Mouse (Mus musculus): ENCODE measurements around the gene Zfp780b. TPM values are rescaled to one million over a fixed set of nuclear protein-coding genes. Genes with fewer than 3 reads are reported as not detected.

Zfp780b gene
- total RNA-seq (2012; rRNA removed) (9.7 and 10.6 TPM in 2 replicates), polyA plus RNA-seq (2012; ENCODE audit: insufficient read depth in 1 of 2, insufficient read length in 2 of 2, low read depth in 1 of 2, low replicate concordance in 2 of 2, missing spikeins in 1 of 2) (1 to 10 TPM in 1 of 2 experiments, not detected in 1; 4.5 TPM)

DNA sequence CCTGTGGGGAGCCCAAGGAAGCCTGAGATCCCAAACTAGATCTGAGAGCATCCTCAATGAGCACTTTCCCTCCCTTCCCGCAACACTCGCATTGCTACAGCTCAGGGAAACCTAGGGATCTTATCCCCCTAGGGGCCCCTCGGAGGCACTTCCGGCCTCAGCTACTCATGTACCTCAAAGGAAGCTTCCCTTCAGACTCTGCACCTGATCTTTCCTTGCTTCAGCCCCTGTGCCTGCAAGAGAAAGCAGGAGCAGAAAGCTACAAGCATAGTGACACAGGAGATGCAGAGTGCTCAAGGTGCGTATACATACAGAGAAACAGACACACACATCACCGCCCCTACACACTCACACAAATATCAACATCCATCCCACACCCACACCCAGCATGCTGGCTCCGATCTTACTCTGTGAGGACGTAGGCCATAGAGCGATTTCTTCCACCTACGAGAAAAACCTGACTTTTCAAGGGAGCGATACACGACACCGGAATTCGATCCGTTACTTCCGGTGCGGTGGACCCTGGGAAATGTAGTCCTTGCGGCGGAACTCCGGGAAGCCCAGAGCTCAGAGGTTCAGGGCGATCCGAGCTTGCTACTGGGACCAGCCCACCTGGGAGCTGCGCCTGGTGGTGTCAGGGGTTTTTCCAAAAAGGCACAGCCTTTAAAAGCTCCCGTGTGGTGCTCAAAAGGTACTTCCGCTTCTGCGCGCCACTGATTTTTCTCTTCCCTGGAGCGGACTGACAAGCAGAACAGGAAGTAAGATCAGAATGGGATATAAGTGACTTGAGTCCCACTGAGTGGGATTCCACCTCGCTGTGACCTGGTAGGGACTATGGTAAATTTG, at the start of gene Zfp780b:
Zfp780b (minus strand) TSS at position 489 of the 846 bp plus-strand sequence.
- Histone ChIP-seq H3K9ac (ENCODE audit: control insufficient read depth, low read depth, low read length, poor library complexity, severe bottlenecking) (peak within 1 kb of the TSS; percentile 77), H3K27me3 (ENCODE audit: control insufficient read depth in 1 of 2, insufficient read depth in 2 of 2, low read length in 2 of 2) (no peaks in the 10 kb centered on the region), H3K79me2 (ENCODE audit: control insufficient read depth, insufficient read depth, low read length, poor library complexity) (peaks cover 16% of the 10 kb centered on the region), H3K9me3 (replicated peaks; ENCODE audit: insufficient read depth, low read length) (no peaks in the 10 kb centered on the region), H3K4me3 (ENCODE audit: control insufficient read depth in 1 of 2, insufficient read depth in 1 of 2, low read depth in 2 of 2, low read length in 2 of 2) (peak within 1 kb of the TSS; percentile 91), H3K4me1 (ENCODE audit: control insufficient read depth in 1 of 2, insufficient read depth in 2 of 2, low read length in 2 of 2) (peaks cover 3 to 8% of the 10 kb centered on the region in 2 experiments; a peak in 3 of 4 replicates), H3K27ac (ENCODE audit: control insufficient read depth, low read depth, low read length) (peak within 1 kb of the TSS; percentile 74), H3K36me3 (ENCODE audit: control insufficient read depth in 1 of 2, insufficient read depth in 2 of 2, low read length in 2 of 2) (peaks cover 0 to 6% of the 10 kb centered on the region in 2 experiments; a peak in 1 of 4 replicates)
- peak; percentile 100 for TF ChIP-seq HCFC1 (IDR thresholded peaks at IDR 0.05; ENCODE audit: low read depth, low read length)
- TF ChIP-seq SIN3A (IDR thresholded peaks at IDR 0.05; ENCODE audit: low read length): peak; percentile 87
- peak; percentile 96 for TF ChIP-seq KAT2A (conservative IDR thresholded peaks at IDR 0.05; ENCODE audit: low read depth, low read length)
- no peak for TF ChIP-seq POLR2AphosphoS5 (IDR thresholded peaks at IDR 0.05; ENCODE audit: borderline replicate concordance, low read depth, low read length)
- peak; percentile 73 for TF ChIP-seq NELFE (IDR thresholded peaks at IDR 0.05; ENCODE audit: low read depth, low read length)
- peak; percentile 43; the same call in 1 of the 2 replicates for TF ChIP-seq RCOR1 (IDR thresholded peaks at IDR 0.05; ENCODE audit: low read depth, low read length)
- peak; percentile 91 for TF ChIP-seq ELF1 (IDR thresholded peaks at IDR 0.05; ENCODE audit: low read depth, low read length)
- TF ChIP-seq ETS1 (IDR thresholded peaks at IDR 0.05; ENCODE audit: low read depth, low read length): 0 out of 2 replicates have a peak, but pooled peaks have one; percentile 3
- TF ChIP-seq UBTF (IDR thresholded peaks at IDR 0.05; ENCODE audit: borderline replicate concordance, insufficient read depth, low read depth, low read length): no peak
- no peak for TF ChIP-seq MYB (IDR thresholded peaks at IDR 0.05; ENCODE audit: low read depth, low read length)
- no peak for TF ChIP-seq SMC3 (IDR thresholded peaks at IDR 0.05; ENCODE audit: low read depth, low read length)
- no peak for TF ChIP-seq CTCF (IDR thresholded peaks at IDR 0.05 in 2 of 3, conservative IDR thresholded peaks at IDR 0.05 in 1 of 3; ENCODE audit: control insufficient read depth in 1 of 3, insufficient read depth in 1 of 3, low read depth in 2 of 3, low read length in 3 of 3, poor library complexity in 1 of 3, severe bottlenecking in 1 of 3)
- peak; percentile 85 for TF ChIP-seq MXI1 (IDR thresholded peaks at IDR 0.05; ENCODE audit: low read depth, low read length)
- TF ChIP-seq USF2 (IDR thresholded peaks at IDR 0.05; ENCODE audit: borderline replicate concordance in 1 of 2, insufficient read depth in 1 of 2, low read depth in 1 of 2, low read length in 2 of 2): no peak
- 0 out of 2 replicates have a peak, but pooled peaks have one; percentile 18 for TF ChIP-seq MYC (IDR thresholded peaks at IDR 0.05; ENCODE audit: low read depth, low read length)
- TF ChIP-seq TCF12 (IDR thresholded peaks at IDR 0.05; ENCODE audit: low read depth, low read length): 0 out of 2 replicates have a peak, but pooled peaks have one; percentile 37
- TF ChIP-seq POLR2A (IDR thresholded peaks at IDR 0.05; ENCODE audit: control insufficient read depth in 1 of 2, insufficient read depth in 1 of 2, low read depth in 1 of 2, low read length in 2 of 2, poor library complexity in 1 of 2): peak; percentile 56 to 86; a peak in 3 of 4 replicates
- peak; percentile 60; the same call in 1 of the 2 replicates for TF ChIP-seq ZMIZ1 (IDR thresholded peaks at IDR 0.05; ENCODE audit: low read depth, low read length)
- TF ChIP-seq CHD1 (IDR thresholded peaks at IDR 0.05; ENCODE audit: low read depth, low read length): no peak
- TF ChIP-seq CHD2 (IDR thresholded peaks at IDR 0.05; ENCODE audit: low read length): no peak
- TF ChIP-seq MAX (IDR thresholded peaks at IDR 0.05; ENCODE audit: low read length): peak; percentile 55; the same call in 1 of the 2 replicates
- TF ChIP-seq POLR2AphosphoS2 (IDR thresholded peaks at IDR 0.05; ENCODE audit: low read length): peak; percentile 47; the same call in 1 of the 2 replicates
- TF ChIP-seq MAFK (IDR thresholded peaks at IDR 0.05; ENCODE audit: borderline replicate concordance, low read depth, low read length): no peak
- TF ChIP-seq NRF1 (IDR thresholded peaks at IDR 0.05; ENCODE audit: insufficient read depth, low read depth, low read length, poor library complexity, severe bottlenecking): peak; percentile 73
- DNase-seq (ENCODE audit: low read depth, low spot score): peak; percentile 90
